12 mouse cellular contexts compared by ENCODE assay signal in genomic region chr5:108015422-108015821, GRCm38 (mm10). TPM values are rescaled to one million over a fixed set of nuclear protein-coding genes. Genes with fewer than 3 reads are reported as not detected.
DNase-seq lines count a peak whose midpoint lies in the region.
"Had no signal": no experiment of that assay in that cellular context is flagged by ENCODE, and none has a peak within 500 bp of the region (broad histone marks: within the 10 kb centered on the region; RNA-seq: fewer than 3 reads in every experiment).

No protein-coding gene starts in this region.

- H3K9me3 ChIP-seq in heart, embryonic 10.5 days = no peaks in the 10 kb centered on the region
- H3K9me3 ChIP-seq: embryonic facial prominence, embryonic 15.5 days had no signal

- no peaks in the 10 kb centered on the region for H3K36me3 ChIP-seq in heart, embryonic 10.5 days
- H3K36me3 ChIP-seq: embryonic facial prominence, embryonic 15.5 days had no signal

- DNase-seq in heart, adult 11 months = peak; percentile 98
- DNase-seq in heart, embryonic 10.5 days (ENCODE audit: low spot score) = no peak
- DNase-seq in NIH3T3 (ENCODE audit: low read depth) = peak; percentile 88
- DNase-seq in heart, adult 8-10 months (ENCODE audit: low spot score) = peak; percentile 75
- peak; percentile 37 for DNase-seq in kidney, postnatal 14 days
- DNase-seq in urinary bladder, postnatal 4 days (ENCODE audit: low spot score in 2 of 2) = no peak
- DNase-seq in B cell, adult 2 months = no peak
- DNase-seq in right cerebral cortex, postnatal 36 days (ENCODE audit: low spot score in 2 of 2) = no peak
- DNase-seq: cerebellum, adult 8-10 months; gastrocnemius, postnatal 14 days; lung, adult 18-20 months had no signal

- no peaks in the 10 kb centered on the region for H3K27me3 ChIP-seq in heart, embryonic 10.5 days (ENCODE audit: insufficient read depth, poor library complexity, severe bottlenecking)
- H3K27me3 ChIP-seq: embryonic facial prominence, embryonic 15.5 days had no signal

- H3K4me3 ChIP-seq in heart, embryonic 10.5 days = no peak overlapping the region
- H3K4me3 ChIP-seq: embryonic facial prominence, embryonic 15.5 days had no signal

- H3K27ac ChIP-seq in heart, embryonic 10.5 days = no peak overlapping the region
- H3K27ac ChIP-seq: embryonic facial prominence, embryonic 15.5 days had no signal

- H3K4me1 ChIP-seq in heart, embryonic 10.5 days = no peaks in the 10 kb centered on the region
- H3K4me1 ChIP-seq: embryonic facial prominence, embryonic 15.5 days had no signal

- 61% methylated on average over 7 of the region's 7 CpGs for WGBS in heart, embryonic 10.5 days

RNA-seq across cellular contexts. Expression of gene Fam69a, which starts 28.5 kb away (rescaled TPM):
- 18.6 and 20.0 TPM in 2 replicates for polyA plus RNA-seq in heart, embryonic 10.5 days (2016; fragmentation: Nextera tagmentation; extraction: Ambion mirVana)
- 10 to 100 TPM in 3 of 4 experiments, 1 to 10 TPM in 1; 9.3 to 12.1 (median 11.2) TPM for total RNA-seq in heart, adult 8-10 months (2022)

RNA-seq across cellular contexts. Expression of gene Mtf2, which starts 50.1 kb away (rescaled TPM):
- 99.8 and 115 TPM in 2 replicates for polyA plus RNA-seq in heart, embryonic 10.5 days (2016; fragmentation: Nextera tagmentation; extraction: Ambion mirVana)
- 10 to 100 TPM in 2 of 4 experiments, 1 to 10 TPM in 2; 9.6 to 13.5 (median 10.5) TPM for total RNA-seq in heart, adult 8-10 months (2022)

Comparison
In these comparisons a context has a peak if more than half of its experiments do, and no peak if none do; other contexts are left out.
1. DNase-seq: peak in heart, adult 11 months (single experiment), NIH3T3 (single experiment), heart, adult 8-10 months (single experiment) and kidney, postnatal 14 days (single experiment); none in heart, embryonic 10.5 days (single experiment), urinary bladder, postnatal 4 days (0 of 2), B cell, adult 2 months (0 of 2) and right cerebral cortex, postnatal 36 days (0 of 2).